Mouse (Mus musculus): Measurements from ENCODE around the gene Mndal.
"Not testable (repeated sequence)": the region's sequence is repeated elsewhere in the genome, so short reads cannot be mapped to it uniquely, and the experiment has no call there.

Gene Mndal

DNA sequence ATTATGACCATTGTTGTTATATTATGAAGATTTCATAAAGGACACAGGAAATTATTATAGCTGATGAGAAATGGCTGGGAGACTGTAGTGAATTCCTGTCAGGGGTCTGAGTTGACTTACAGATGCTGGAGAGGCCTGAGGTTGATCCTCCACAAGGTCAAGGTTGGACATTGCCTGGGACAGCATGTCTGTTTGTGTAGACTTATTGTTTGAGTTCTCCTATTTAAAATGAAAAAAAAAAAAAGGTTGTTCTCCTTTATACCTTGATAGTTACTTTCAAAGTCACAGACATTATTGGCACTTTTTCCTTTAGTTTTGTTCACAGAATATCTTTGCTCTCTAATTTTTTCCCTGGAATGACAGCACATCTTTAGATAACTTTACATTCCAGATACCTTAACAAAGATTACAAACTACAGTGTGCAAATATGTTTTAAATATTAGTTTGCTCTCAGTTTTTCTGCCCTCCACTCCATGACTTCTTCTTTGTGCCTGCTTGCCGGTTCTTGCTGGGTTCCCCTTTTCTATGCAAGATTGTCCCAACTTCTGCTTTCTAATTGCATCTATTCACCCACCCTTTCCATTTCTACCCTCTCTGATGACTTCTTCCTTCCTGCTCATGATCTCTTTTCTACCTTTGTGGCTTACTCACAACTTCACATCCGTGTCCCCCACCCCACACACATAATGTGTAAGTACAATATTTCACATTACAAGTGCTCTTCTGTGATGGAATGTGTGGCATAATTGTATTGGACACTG is 55.1 kb downstream of the Mndal start:
- not testable (repeated sequence) for DNase-seq

DNA sequence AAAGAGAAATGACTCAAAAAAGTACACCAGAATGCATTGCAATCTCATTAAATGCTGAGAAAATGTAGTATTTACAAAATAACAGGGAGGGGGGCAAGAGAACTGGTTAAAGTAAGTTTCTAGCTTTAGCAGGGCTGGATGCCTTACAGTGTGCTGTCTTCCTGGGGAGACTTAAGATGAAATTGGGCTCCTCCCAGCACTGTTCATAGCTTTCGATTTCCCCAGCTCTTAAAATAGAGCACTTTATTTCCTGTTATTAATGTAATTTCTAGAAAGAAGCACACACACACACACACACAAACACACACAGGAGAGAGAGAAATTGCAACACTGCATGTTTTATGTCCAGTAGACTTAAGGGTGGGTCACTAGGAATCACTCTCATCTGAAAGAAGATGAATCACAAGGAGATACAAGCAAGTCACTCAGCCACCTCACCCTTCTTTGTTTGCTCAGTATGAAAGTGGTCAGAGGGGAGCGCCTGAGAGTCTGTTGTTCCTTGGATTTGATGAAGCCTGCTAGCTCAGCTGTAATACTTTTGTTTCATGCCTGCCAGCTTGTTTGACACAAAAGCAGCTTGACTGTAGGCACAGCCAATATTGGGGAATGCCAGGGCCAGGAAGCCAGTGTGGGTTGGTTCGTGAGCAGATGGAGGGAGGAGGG is 62.2 kb downstream of the Mndal start:
- peak; percentile 39 to 54 for DNase-seq

DNA sequence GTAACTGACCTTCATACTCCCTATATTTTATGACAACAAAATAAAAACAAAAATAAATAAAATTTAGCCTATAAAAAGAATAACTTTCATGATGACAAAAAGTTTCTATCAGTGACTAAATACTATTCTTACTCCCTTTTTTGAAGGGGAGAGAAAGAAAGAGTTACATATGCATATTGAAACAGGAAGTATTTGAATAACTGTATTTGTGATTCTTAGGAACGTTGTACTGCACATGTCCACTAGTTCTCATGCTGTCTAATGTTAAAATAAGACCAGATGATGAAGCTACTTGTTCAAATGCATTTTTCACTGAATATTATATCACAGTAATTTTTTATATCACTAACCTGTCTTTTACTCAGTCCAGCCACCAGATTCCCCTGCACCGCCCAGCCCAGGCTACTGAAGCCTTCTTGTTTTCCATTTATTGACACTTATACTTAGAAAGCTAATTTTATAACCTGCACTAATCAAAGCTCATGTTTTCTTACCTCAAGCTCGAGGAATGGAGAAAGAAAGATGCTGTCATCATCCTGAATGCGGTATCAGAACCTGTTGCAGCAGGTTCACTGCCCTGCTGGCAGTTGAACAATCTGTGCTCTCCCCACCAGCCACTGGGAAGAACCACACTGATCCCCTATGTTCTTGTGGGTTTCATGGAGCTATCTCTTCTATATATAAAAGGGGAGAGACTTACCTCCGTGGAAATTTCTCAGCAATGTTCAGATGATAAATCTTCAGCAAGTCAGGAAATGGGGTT is 62.9 kb downstream of the Mndal start:
- not testable (repeated sequence) for DNase-seq

DNA sequence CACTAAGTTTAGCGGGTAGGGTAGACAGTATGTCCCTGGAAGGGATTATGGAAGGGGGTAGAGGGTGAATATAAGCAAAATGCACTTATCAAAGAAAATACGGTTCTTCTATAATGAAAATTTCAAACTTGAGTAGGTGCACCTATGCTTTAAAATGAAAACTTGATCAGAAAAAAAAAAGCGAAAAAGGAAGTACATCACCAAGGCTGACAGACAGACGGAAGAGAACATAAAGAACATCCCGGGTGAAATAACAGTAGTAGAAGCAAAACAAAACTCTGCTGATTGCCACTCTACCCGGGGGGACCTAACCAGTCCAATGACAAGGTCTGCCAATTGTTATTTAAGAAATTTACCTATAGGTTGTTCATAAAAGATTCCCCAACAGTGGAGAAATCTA is 64.0 kb downstream of the Mndal start:
- not testable (repeated sequence) for DNase-seq

DNA sequence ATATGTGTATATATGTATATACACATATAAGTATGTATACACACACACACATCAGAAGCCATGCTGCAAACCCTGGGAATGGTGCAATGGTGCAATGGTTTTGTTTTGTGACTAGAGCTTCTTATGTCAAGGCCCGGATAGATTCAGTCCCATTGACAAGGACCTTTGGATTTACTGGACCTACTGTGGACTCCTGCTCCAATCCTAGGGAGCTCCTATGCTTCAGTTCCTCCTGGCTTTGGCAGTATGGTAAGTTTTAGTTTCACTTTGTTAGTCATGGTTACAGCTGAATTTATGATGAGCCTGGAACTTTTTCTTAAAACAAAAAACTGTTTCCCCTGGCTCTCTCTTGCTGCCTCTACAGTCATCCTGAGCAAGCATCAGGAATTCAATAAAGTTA is 65.2 kb downstream of the Mndal start:
- not testable (repeated sequence) for DNase-seq

DNA sequence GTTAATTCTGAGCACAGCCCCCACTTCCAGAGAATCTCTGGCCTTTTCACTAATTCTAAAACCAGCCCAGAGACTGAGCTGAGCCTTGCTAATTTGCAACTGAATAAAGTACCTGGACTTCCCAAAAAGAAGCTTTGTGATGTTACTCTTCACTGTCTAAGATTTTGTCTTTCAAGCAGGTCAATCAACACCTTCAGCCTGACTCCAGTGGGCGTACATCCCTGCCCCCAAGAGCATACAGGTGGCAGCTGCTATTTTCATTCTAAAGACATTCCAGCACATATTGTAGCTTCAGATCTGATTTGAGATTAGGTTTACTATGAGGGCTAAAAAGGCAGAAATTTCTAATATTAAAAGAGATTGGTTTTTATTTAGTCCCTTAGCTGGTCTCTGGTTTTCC is 73.7 kb downstream of the Mndal start:
- not testable (repeated sequence) for DNase-seq

DNA sequence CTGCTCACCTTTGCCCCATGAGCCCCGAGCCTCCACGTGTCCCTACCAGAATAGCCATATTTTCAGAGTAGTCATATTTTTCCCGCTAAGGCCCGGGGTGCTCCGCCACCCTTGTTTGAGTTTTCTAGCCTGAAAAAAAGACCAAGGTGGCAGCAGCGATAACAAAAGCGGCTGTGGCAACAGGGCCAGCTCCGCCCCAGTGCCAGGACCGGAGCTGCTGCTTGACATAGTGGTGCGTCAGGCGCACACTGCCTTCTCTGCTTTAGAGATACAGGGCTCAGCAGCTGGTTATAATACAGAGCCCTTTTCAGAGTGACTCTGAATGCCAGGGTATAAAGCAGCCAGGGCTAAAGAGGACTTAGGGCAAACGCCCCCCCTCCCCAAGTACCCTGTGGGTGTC is 75.8 kb downstream of the Mndal start:
- no peak for DNase-seq

DNA sequence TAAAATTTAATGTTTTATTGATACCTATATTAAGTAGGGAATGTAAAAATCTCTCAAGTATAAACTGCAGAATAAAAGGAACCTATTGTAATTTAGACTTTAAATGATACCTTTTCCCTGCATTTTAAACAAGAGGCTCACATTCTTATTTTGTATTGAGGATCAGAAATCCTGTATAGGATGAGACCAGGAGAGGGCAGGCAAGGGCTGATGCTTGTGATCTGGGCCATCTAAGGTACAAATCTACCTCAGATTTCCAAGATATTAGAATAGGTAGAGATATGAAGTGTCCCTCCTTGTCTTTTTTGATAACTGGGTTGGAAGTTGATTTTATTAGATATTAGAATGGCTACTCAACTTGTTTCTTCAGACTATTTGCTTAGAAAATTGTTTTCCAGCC is 88.6 kb downstream of the Mndal start:
- peak in 1 of 2 experiments; percentile 33 for DNase-seq

DNA sequence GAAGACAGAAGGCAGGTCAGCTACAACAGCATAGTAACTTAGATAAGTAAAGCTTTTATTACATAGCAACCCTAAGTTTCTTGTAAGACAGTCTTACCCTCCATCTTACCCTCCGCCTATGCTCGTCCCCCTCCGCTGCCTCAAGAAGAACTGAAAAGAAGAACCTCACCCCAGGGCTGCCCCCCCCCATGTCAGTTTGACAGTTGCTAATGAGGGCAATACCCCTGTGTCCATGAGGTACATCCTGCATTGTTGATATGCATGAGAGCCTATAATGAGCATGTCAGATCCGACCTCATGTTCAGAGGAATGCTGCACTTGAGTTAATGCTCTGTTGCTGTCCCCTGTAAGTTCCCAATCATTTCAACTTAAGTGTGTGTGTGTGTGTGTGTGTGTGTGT is 89.4 kb downstream of the Mndal start:
- DNase-seq: not testable (repeated sequence)

DNA sequence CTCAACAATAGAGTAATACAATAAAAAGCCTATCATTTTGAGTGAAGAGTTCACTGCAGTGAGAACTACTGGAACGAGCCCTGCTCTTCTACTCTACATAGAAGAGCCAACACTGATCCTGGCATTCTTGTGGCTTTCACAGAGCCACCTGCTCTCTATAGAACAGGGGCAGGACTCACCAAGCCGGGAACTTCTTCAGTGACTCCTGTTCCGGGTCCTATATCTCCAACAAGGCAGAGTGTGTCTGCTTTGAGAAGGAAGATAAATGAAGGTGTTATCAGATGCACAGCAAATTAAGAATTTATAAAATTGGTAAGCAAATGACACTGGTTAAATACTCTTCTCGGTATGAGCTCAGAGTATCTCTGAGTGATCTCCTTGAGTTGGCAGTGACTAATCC is 96.1 kb downstream of the Mndal start:
- DNase-seq: not testable (repeated sequence)

DNA sequence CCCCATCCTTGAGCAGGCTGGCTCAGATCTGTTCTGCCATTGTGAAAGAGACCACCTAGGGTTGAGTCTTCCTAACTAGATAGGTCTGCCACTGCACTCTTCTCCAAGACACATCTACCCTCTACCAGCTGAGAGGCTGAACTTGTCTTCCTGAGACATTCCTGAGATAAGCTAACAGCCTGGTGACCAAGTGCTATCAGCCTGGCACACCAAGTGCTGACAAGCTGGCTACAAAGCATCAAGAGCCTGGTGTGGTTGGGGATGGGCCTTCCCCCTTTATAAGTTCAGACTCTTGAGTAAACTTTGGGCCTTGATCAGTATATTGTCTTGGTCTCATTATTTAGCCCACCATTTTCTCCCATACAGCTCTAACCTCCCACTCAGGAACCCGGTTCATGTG is 97.5 kb downstream of the Mndal start:
- DNase-seq: no peak

DNA sequence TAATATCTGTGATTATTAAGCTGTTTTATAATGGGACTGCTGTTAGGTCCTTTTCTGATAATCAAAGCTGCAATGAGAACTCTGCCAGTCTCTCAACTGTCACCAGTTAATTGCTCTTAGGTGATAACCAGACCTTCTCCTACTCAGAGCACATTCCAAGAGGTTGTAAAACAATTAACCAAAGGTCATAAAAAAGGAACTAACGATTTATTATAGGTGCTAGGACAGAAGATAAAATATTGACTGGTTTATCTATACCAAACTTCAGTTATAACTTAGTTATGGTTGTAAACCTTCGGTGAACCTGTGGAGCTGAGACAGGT is 120.8 kb downstream of the Mndal start:
- not testable (repeated sequence) for DNase-seq

DNA sequence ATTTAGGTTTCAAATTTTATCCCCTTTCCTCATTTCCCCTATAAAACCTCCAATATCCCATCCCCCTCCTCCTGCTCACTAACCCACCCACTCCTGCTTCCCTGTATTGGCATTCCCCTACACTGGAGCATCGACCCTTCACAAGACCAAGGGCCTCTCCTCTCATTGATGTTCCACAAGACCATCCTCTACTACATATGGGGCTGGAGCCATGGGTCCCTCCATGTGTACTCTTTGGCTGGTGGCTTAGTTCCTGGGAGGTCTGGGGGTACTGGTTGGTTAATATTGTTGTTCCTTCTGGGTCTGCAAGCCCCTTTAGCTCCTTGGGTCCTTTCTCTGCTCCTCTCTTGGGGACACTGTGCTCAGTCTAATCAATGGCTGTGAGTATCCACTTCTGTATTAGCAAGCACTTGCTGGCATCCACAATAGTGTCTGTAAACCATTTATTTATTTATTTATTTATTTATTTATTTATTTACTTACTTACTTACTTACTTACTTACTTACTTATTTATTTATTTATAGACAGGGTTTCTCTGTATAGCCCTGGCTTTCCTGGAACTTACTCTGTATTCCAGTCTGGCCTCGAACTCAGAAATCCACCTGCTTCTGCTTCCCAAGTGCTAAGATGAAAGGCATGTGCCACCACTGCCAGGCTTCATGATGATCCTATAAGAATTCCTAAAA is 121.4 kb downstream of the Mndal start:
- not testable (repeated sequence) for DNase-seq

DNA sequence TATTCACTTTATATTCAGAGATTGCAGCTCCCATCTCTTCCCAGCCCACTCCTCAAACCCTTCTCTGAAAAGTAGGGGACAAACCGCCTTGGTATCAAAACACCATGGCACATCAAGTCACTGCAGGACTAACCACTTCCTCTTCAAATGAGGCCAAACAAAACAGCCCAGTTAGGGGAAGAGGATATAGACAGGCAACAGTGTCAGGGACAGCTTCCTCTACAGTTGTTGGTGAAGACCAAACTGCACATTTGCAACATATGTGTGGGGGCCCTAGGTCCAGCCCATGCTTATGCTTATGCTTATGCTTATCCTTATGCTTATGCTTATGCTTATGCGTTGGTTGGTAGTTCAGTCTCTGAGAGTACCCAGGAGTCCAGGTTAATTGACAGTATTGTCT is 133.0 kb downstream of the Mndal start:
- DNase-seq: not testable (repeated sequence)

DNA sequence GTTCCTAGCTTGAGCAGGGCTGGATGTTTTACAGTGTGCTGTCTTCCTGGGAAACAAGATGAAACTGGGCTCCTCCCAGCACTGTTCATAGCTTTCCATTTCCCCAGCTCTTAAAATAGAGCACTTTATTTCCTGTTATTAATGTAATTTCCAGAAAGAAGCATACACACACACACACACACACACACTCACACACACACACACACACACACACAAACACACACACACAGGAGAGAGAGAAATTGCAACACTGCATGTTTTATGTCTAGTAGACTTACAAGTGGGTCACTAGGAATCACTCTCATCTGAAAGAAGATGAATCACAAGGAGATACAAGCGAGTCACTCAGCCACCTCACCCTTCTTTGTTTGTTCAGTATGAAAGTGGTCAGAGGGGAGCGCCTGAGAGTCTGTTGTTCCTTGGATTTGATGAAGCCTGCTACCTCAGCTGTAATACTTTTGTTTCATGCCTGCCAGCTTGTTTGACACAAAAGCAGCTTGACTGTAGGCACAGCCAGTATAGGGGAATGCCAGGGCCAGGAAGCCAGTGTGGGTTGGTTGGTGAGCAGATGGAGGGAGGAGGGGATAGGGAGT is 139.5 kb downstream of the Mndal start:
- DNase-seq: peak; percentile 14 to 22

DNA sequence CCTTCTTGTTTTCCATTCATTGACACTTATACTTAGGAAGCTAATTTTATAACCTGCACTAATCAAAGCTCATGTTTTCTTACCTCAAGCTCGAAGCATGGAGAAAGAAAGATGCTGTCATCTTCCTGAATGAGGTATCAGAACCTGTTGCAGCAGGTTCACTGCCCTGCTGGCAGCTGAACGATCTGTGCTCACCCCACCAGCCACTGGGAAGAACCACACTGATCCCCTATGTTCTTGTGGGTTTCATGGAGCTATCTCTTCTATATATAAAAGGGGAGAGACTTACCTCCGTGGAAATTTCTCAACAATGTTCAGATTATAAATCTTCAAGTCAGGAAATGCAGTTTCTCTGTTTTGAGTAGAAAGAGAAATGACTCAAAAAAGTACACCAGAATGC is 140.1 kb downstream of the Mndal start:
- not testable (repeated sequence) for DNase-seq

DNA sequence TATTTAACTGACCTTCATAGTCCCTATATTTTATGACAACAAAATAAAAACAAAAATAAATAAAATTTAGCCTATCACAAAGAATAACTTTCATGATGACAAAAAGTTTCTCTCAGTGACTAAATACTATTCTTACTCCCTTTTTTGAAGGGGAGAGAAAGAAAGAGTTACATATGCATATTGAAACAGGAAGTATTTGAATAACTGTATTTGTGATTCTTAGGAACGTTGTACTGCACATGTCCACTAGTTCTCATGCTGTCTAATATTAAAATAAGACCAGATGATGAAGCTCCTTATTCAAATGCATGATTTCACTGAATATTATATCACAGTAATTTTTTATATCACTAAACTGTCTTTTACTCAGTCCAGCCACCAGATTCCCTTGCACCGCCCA is 140.5 kb downstream of the Mndal start:
- not testable (repeated sequence) for DNase-seq

All from kidney, postnatal 36 days (tissue).